Mouse (Mus musculus): ENCODE measurements around the gene Acyp1. TPM values are rescaled to one million over a fixed set of nuclear protein-coding genes. Genes with fewer than 3 reads are reported as not detected.

Gene Acyp1
- total RNA-seq (2015; ENCODE audit: low replicate concordance) (14.4 and 36.5 TPM in 2 replicates), total RNA-seq (2017; ENCODE audit: low replicate concordance) (13.9 TPM in 2 replicates)

DNA sequence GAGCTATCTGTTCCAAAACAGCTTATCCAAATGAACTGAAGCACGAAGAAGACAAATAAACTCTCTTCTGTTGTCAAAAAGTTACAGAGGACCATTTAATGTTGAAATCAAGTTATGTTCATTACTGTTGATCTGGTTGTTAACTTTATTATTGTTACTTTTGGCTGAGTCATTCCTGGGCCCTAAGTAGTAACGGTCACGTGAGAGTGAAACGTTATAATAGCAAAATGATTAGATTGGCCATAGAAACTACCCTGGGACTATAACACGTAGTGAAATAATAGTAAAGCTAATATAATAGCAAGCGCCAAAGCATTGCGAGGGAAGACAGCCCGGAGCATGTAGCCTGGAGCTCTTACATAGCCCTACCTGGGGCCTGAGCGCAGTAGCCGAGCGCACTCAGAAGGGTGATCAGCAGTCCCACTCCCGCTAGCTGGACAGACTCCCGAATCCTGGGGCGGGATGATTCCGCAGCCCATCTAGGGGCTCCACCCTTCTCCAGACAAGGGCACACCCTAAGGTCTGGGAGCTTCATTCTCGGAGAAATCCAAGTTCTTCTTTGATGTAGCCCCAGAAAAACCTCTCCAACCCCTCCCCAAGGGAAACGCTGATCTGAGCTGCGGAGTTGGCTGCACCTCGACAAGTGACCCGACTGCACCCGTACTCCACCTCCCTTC lies at the start of gene Acyp1:
Acyp1 (minus strand) TSS at position 630 of the 677 bp plus-strand sequence.
- peak; percentile 74 for ATAC-seq (replicated peaks; ENCODE audit: low FRiP score, poor library complexity, severe bottlenecking)

DNA sequence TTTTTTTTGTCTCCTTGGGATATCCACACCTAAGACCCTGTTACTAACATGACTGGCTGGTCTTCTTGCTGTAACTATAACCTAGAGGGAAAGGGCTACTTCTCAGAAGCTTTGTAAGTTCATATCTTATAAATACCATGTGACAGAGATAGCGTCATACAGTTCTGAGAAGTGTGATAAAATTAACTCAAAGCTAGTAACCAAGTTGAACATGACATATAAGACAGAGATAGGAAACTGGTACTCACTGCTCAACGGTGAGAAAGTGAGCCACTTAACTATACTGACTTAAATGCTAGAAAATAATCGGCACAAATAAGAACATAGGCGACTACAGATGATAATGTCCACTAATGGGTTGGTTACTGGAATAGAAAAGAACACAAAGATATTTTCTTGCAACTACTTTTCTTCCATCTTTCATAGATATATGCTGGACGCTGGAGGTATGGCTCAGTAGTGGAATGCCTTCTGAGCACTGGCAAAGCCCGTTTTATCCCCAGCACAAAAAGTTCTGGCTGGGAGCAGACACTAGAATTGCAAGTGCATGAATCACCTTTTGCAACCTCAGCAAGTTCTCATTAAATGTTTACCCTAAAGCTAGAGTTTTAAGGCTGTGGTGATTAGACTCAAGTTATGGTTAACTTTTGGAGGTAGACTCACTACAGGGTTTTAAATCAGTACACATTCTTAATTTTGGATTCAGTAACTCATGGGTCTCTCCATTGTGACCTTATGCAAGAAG lies 49.5 kb upstream of the Acyp1 start:
- ATAC-seq (replicated peaks; ENCODE audit: low FRiP score, poor library complexity, severe bottlenecking) = no peak

DNA sequence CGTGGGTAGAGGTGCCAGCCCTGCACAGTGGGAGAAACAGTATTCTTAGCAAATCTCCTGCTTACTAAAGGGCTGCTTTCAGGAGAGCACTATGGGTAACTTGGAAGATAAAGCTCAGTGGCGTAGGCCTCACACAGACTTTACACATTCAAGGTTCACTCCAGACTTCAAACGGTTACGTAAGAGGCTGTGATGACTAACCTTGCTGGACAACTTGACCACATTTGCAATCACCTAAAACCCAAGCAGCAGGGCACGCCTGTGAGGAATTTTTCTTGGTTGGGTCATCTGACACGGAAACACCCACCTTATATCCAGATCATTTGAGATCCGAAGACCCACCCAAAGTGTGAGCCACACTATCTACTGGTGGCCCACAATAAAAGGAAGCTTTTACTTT lies 41.9 kb upstream of the Acyp1 start:
- no peak for ATAC-seq (replicated peaks; ENCODE audit: low FRiP score, poor library complexity, severe bottlenecking)

DNA sequence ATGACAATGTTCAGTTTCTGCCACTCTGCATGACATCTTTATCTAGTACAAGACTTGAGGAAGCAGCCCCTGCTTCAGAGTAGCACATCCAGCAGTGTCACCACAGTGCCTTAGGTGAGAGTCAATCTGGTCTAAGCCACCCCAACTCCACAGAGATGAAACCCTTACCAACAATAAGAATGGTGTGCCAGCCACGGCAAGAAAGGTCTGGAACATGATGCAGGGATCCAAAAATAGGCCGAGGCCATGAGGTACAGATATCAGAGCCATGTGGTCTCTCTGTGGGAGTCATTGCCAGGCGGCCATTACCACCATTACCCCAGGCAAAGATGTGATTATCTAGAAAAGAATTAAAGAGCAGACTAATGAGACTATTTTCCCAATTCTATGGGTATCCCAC lies 20.4 kb upstream of the Acyp1 start:
- no peak for ATAC-seq (replicated peaks; ENCODE audit: low FRiP score, poor library complexity, severe bottlenecking)

DNA sequence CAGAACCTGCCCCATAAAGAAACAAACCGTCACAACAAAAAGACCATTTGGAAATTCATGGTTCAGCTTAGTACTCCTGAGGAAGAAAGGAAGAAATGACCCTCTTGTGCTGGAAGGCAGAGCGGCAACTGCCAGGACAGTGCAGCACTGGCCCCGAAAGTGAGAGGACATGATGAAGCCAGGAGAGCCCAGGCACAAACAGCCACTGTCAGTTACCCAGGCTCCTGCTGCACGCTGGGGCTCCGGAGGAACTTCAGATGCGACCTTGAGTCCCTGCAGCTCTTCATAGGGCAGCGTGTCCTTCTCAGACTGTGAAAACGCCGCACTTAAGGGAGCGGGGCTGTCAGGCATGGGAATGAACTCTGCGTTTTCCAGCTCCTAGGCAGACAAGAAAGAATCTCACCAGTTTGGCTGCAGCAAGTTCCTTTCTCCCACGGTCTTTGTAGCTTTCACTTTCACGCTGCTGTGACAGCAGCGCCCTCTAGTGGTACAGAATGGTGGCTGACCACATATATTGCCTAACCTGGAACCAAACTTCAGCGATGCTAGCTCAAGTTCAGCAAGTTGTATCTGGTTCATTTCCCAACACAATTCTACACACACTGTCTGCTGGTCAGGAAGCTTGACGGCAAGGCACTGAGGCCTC lies 17.1 kb upstream of the Acyp1 start:
- ATAC-seq (replicated peaks; ENCODE audit: low FRiP score, poor library complexity, severe bottlenecking) = peak; percentile 91

DNA sequence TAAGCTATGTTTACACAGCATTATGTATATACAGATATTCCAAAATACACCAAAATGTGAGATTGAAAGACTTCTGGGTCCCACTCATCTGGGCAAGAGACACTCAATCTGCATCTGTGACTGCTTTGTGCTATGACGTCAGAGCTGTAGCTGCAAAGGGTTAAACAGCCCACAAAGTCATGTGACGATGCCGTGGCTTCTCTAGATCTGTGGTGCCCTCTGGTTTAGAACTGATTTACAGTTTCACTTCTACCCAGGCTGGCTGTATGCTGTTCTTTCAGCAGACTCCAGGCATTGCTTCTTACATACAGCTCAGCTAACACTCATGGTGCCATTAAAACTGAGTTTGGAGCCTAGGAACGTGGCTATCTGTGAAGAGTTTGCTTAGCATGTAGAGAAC lies 16.5 kb upstream of the Acyp1 start:
- ATAC-seq (replicated peaks; ENCODE audit: low FRiP score, poor library complexity, severe bottlenecking) = no peak

DNA sequence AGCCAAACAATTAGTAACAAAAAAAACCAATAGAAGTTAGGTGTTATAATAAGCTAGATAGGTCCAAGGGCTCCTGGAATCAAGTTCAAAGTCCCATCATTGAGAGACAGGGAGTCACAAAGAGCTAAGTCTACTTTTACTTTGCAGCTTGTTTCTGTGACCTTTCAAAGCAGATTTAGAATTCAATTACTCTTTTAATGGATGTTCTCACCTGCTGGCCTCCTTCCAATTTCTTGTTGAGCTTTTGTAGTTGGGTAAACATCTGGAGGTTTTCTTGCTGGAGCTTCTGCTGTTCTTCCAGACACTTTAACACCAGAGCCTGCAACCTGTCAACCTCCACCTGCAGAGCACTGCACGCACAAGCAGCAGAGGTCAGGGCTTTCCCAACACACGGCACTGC lies 15.0 kb upstream of the Acyp1 start:
- no peak for ATAC-seq (replicated peaks; ENCODE audit: low FRiP score, poor library complexity, severe bottlenecking)

DNA sequence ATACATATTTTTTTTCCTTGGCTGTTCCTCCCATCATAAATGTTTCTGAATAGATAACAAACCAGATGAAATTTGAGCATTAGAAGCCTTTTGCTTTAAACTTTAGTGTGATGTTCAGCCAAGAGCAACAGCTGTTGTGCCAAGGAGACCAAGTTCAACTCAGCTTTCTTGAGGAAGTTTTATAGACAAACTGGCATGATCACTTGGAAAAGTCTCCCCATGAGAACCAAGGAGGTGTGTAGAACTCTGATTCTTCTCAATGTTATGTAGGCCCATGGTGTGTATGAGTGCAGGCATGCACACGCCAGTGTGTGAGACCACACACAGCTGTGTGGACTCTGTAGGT lies 10.6 kb upstream of the Acyp1 start:
- ATAC-seq (replicated peaks; ENCODE audit: low FRiP score, poor library complexity, severe bottlenecking) = no peak

DNA sequence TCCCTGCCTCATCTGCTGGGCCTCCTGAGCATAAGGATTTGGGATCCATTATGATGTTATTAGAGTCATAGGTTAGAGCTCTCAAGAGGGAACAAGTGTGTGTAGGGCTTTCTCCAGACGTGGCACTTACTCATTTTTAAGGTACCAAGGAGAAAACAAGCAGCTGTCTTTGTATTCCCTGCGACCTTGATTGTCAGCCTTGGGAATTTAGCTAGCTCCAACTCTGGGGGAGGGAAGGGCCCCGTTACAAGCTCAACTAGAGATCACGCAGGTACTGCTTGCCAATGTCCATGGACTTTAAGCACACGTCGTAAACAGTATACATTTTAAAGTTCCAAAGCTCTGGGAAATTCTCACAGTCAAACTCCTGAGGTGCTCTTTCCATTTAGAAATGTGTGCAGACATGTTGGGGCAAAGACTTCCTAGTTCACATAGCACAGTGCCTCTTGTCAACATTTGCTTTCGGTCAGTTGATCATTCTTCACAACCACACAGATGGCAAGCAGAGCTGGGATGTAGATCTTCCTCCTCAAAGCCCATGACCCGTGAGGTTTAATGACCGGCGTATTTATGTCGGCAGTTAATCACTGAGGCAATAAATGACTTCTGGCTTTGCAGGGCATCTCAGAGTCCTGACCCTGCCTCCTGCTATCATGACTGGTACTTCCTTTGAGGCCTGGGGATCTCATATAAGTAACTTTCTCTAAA lies 10.0 kb upstream of the Acyp1 start:
- ATAC-seq (replicated peaks; ENCODE audit: low FRiP score, poor library complexity, severe bottlenecking) = no peak

DNA sequence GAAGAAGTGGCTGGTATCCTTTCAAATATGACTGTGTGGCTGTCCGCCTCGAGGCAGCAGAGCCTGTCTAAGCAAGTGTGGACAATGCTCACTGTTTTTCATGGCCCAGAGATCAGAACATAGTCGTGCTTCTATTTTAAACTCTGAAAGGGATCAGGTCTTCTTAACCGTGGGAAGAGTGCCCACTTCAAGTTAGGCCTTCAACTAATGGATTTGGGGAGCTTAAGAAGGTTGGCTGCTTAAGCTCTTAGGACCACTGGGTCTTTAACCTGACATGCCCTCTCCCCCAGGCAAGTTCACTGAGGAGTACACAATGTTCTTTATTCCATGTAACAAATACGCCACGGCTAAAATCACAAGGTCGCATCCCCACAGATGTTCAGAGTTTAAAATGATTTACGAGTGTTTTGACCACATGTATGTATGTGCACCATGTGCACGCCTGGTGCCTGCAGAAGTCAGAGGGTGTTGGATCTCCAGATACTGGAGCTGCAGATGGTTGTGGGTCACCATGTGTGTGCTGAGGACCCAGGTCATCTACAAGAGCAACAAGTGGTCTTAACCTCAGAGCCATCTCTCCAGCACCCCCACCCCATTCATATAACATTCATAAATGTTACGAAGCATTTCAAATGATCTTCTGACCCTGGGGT lies 9.2 kb upstream of the Acyp1 start:
- no peak for ATAC-seq (replicated peaks; ENCODE audit: low FRiP score, poor library complexity, severe bottlenecking)

DNA sequence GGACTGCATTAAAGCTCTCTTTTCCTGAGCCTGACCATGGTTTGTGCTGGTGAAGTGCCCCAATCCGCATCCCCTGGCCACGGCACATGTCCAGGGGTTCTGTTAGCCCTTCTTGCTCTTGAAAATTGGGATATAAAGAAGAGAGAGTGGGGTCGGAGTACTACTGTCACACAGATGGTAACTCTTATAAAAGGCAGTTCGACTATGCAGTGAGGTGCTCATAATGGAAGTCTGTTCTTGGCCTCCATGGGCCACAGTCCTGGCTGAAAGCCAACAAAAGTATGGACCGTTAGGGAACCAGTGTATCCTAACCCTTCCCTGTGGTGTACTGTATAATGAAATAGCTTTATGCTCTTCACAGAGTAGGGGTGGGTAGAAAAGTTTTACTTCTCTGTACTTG lies 8.7 kb upstream of the Acyp1 start:
- no peak for ATAC-seq (replicated peaks; ENCODE audit: low FRiP score, poor library complexity, severe bottlenecking)

DNA sequence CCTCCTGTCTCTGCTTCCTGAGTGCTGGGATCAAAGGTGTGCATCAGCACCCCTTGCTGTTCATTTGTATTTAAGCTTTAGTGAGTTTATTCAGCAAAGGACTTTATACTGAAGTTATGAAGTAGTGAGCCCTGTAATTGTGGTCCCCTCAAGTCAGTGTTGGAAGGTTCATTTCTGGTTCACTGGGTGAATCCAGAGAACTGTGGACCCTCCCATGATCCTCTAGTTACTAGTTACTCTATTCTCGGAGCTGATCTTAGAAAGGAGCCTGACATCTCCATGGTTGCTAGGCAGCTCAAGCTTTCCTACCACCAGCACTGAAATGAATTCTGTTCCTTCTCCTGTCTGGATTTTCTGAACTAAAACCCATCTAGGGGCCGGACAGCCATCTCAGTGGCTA lies 7.3 kb upstream of the Acyp1 start:
- no peak for ATAC-seq (replicated peaks; ENCODE audit: low FRiP score, poor library complexity, severe bottlenecking)

DNA sequence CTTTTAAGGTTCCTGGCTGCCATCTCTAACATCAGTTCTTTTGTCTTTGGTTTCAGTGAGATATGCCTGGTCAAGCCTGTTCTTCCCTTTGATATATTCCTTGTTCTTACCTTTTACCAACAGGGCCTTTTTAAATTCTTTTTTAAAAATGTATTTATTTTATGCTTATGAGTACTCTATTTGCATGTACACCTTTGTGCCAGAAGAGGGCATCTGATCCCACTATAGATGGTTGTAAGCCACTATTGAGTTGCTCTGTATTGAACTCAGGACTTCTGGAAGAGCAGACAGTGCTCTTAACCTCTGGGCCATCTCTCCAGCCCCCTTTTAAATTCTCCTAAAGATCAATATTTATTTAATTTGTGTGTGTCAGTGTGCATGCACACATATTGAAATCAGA lies 4.7 kb upstream of the Acyp1 start:
- no peak for ATAC-seq (replicated peaks; ENCODE audit: low FRiP score, poor library complexity, severe bottlenecking)

DNA sequence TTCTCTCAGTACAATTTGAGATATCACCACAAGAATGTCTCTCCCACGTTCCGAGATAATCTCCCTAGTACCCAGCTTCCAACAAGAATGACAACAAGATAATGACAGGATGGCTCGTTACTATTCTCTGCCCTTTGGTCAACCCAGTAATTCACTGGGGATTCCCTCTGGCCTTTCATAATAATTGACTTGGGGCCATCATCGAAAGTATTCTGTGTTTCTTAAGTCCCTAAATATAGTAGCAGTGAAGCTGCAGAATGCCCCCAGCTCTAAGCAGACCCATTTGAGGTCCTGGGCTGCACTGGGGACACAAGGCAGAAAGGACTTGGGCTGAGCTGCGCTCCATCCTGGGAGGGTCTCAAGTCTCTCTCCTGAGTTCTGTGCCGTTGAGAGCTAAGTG lies 4.0 kb upstream of the Acyp1 start:
- no peak for ATAC-seq (replicated peaks; ENCODE audit: low FRiP score, poor library complexity, severe bottlenecking)

DNA sequence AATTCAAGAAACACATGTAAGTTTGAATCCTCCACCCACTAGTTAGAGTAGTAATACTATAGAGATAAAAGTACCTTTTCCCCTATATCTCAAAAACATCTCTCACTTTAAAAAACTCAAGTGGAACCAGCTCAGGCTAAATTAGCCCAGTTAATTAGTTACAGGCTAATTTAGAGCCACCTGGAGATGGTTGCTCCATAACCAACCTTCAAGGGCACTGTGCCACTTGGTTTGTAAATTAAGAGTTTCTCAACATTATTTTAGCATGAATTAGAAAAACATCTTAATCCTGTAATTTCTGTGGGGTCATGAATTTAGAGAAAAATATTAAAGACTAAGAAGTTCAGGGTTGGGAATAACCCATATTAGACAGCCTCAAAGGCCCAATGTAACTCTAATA lies 3.3 kb upstream of the Acyp1 start:
- ATAC-seq (replicated peaks; ENCODE audit: low FRiP score, poor library complexity, severe bottlenecking) = no peak

DNA sequence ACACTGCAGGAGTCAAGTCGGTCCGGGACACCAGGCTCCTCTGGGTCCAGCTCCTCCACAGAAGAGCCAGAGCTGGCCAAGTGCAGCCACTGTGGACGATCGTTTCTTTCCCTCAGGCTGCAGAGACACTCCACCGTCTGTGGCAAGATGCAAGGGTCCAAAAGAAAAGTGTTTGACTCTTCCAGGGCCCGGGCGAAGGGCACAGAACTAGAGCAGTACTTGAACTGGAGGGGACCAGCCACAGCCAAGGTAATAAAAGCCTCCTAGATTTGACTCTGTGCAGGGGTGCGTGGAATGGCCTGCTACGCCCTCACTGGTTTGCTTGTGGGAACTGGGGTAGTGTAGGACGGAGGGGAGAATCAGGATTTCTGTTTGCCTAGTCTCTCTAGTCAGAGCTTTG lies 2.4 kb upstream of the Acyp1 start:
- ATAC-seq (replicated peaks; ENCODE audit: low FRiP score, poor library complexity, severe bottlenecking) = no peak

DNA sequence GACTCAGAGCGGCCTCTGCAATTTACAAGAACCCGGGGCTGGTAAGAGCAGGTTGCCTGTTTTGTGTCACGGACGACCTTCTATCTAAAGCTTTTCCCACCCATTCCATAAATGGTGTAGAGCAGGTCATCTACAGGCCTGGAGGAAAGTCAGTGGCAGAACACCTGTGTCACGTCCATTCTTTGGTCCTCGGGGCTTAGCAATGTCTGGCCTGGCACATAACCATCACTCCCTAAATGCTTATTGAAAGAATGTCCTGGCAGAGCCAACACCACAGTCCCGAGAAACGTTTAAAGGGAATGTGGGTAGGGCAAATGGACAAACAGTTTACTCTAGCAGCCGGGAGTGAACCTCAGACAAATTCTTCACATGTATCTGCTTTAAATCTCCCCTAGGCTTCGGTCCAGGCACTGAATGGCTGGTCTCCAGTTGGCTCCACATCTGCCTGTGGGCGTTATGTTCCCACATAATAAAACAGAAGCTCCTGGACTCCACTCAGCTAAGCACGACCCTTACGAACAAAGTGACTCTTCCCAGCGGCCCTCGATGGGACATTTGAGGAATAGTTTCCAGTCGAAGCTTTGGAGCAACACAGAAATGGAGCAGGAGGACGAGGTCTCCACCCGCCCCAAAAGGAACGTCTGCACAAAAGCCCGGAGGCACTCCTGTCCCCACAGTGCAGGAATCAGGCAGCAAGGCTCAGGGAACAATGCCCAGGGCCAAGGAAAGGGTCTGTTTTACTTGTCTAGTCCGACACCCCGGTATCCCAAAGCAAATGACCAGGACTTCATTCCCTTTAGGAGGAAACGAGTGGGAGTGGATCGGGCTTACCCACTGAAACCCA lies 1.1 kb upstream of the Acyp1 start:
- ATAC-seq (replicated peaks; ENCODE audit: low FRiP score, poor library complexity, severe bottlenecking) = no peak

DNA sequence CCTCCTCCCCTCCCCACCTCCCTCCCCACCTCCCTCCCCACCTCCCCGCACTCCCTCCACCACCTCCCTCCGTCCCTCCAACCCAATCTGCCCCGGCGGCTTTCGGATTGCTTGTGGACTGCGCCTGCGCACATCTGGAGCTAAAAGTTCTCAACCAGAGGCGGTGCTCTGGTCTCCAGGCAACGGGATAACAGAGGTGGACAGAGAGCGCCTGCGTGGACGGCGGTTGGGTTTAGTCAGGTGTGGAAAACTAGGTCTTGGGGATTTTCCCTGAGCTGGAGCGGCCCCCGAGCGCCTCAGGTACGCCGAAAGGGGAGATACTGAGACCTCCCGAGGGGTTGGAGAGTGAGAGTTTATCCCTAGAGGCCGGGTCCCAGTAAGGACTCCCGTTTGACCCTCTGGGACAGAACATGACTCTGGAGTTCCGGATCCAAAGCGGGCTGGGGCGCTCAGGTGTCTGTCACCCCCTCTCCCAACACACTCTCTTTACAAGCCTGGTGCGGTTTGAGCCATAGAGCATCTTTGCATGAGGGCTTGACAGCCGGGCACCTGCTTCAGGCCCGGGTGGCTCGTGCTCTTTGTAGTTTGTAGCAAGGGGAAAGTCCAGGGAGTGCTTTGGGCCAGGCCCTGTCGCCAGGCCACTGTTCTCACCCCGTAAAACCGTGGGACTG lies 383 bp upstream of the Acyp1 start, which contains the start of gene Zc2hc1c:
Zc2hc1c (plus strand) TSS at position 106 of the 671 bp plus-strand sequence.
- peak; percentile 76 for ATAC-seq (replicated peaks; ENCODE audit: low FRiP score, poor library complexity, severe bottlenecking)

DNA sequence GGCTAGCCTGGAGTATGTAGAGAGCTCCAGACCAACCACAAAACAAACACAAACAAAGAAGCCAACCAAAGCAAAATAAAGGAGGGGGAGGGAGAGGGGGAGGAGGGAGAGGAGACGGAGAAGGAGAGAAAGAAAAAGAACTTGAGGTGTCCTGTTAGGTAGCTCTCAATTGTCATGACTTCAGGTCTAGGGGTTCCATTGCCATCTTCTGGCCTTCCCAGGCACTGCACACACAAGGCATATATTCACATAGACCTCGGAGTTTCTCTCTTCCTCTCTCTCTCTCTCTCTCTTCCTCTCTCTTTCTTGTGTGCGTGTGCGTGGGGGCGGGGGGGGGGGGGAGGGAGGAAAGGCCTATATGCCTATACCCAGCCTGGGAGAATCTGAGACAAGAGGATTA lies 1.3 kb downstream of the Acyp1 start:
- ATAC-seq (replicated peaks; ENCODE audit: low FRiP score, poor library complexity, severe bottlenecking) = no peak
